Mouse (Mus musculus): ENCODE measurements around the gene Fam207a. TPM values are rescaled to one million over a fixed set of nuclear protein-coding genes. Genes with fewer than 3 reads are reported as not detected.
A peak's percentile ranks its signal among the peaks of the same experiment; 100 is the strongest.

The Fam207a gene
- polyA plus RNA-seq, 1 experiment from 2014 or later, result 13.8 TPM

GRCm38 (mm10) chr10:77522746-77523145 lies 7.2 kb upstream of the Fam207a start:
- Histone ChIP-seq H3K27me3 (ENCODE audit: control insufficient read depth, insufficient read depth, low read depth, low read length) (peaks cover 3% of the 10 kb centered on the region), H3K36me3 (ENCODE audit: control insufficient read depth, insufficient read depth) (no peaks in the 10 kb centered on the region), H3K27ac (ENCODE audit: low read length) (peak overlapping the region; percentile 53), H3K4me2 (ENCODE audit: low read depth, low read length) (peak overlapping the region; percentile 44), H3K4me1 (ENCODE audit: control insufficient read depth, low read depth, low read length) (no peaks in the 10 kb centered on the region), H3K9me3 (replicated peaks; ENCODE audit: control insufficient read depth, low read length) (no peaks in the 10 kb centered on the region), H3K9ac (ENCODE audit: low read depth, low read length) (no peak overlapping the region), H3K4me3 (ENCODE audit: low read depth, low read length) (no peak overlapping the region; the same call in 1 of the 2 replicates)
- no peak for ATAC-seq (ENCODE audit: low read depth)
- WGBS (ENCODE audit: insufficient replicate concordance), result 45% methylated on average over 12 of the region's 12 CpGs

- H3K4me2 ChIP-seq (ENCODE audit: low read depth, low read length), result peak overlapping the region; percentile 44
- H3K4me1 ChIP-seq (ENCODE audit: control insufficient read depth, low read depth, low read length), result no peaks in the 10 kb centered on the region; the same call in 1 of the 2 replicates
- 9% methylated on average over 18 of the region's 18 CpGs for WGBS (ENCODE audit: insufficient replicate concordance)
- no peak overlapping the region for H3K9ac ChIP-seq (ENCODE audit: low read depth, low read length)
- H3K9me3 ChIP-seq (replicated peaks; ENCODE audit: control insufficient read depth, low read length), result no peaks in the 10 kb centered on the region
- peak overlapping the region; percentile 53 for H3K27ac ChIP-seq (ENCODE audit: low read length)
- ATAC-seq (ENCODE audit: low read depth), result peak; percentile 30; the same call in 1 of the 2 replicates
- H3K27me3 ChIP-seq (ENCODE audit: control insufficient read depth, insufficient read depth, low read depth, low read length), result peaks cover 3% of the 10 kb centered on the region
- H3K36me3 ChIP-seq (ENCODE audit: control insufficient read depth, insufficient read depth), result no peaks in the 10 kb centered on the region
- H3K4me3 ChIP-seq (ENCODE audit: low read depth, low read length), result peak overlapping the region; percentile 23; the same call in 1 of the 2 replicates
Measured at GRCm38 (mm10) chr10:77522021-77522731, 6.6 kb upstream of the Fam207a start.

DNA sequence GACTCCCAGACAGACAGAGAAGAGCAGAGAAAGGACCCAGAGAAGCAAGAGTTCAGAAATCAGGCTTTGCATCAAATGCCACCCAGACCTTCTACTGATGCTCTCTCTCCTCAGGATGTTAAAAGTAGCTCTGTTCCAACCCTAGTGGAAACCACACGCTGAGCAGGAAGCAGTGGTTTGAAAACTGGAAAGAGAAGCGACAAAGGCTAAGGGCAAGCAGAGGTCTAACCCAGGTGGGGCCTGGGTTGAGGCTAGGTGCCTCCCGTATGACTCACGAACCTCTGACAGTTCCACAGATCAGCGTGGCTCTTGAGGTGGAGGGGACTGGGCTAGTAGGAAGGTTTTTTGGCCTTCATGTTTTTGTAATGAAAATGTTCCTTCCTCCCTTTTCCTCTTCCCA lies 4.9 kb upstream of the Fam207a start:
- no peak for ATAC-seq (ENCODE audit: low read depth)
- no peak overlapping the region for H3K9ac ChIP-seq (ENCODE audit: low read depth, low read length)
- peaks cover 3% of the 10 kb centered on the region for H3K27me3 ChIP-seq (ENCODE audit: control insufficient read depth, insufficient read depth, low read depth, low read length)
- no peak overlapping the region for H3K4me2 ChIP-seq (ENCODE audit: low read depth, low read length)
- H3K9me3 ChIP-seq (replicated peaks; ENCODE audit: control insufficient read depth, low read length), result no peaks in the 10 kb centered on the region
- peaks cover 11% of the 10 kb centered on the region for H3K4me1 ChIP-seq (ENCODE audit: control insufficient read depth, low read depth, low read length)
- H3K27ac ChIP-seq (ENCODE audit: low read length), result no peak overlapping the region
- 47% methylated on average over 5 of the region's 5 CpGs for WGBS (ENCODE audit: insufficient replicate concordance)
- H3K4me3 ChIP-seq (ENCODE audit: low read depth, low read length), result no peak overlapping the region
- no peaks in the 10 kb centered on the region for H3K36me3 ChIP-seq (ENCODE audit: control insufficient read depth, insufficient read depth)

- Histone ChIP-seq H3K9ac (ENCODE audit: low read depth, low read length) (no peak overlapping the region), H3K4me3 (ENCODE audit: low read depth, low read length) (no peak overlapping the region), H3K27me3 (ENCODE audit: control insufficient read depth, insufficient read depth, low read depth, low read length) (peaks cover 3% of the 10 kb centered on the region), H3K9me3 (replicated peaks; ENCODE audit: control insufficient read depth, low read length) (no peaks in the 10 kb centered on the region), H3K4me2 (ENCODE audit: low read depth, low read length) (no peak overlapping the region), H3K36me3 (ENCODE audit: control insufficient read depth, insufficient read depth) (no peaks in the 10 kb centered on the region), H3K4me1 (ENCODE audit: control insufficient read depth, low read depth, low read length) (peaks cover 19% of the 10 kb centered on the region), H3K27ac (ENCODE audit: low read length) (no peak overlapping the region)
- 44% methylated on average over 3 of the region's 3 CpGs for WGBS (ENCODE audit: insufficient replicate concordance)
- ATAC-seq (ENCODE audit: low read depth), result no peak
Measured at GRCm38 (mm10) chr10:77519191-77519590, 3.6 kb upstream of the Fam207a start.

GRCm38 (mm10) chr10:77517801-77518200 lies 2.2 kb upstream of the Fam207a start:
- Histone ChIP-seq H3K4me1 (ENCODE audit: control insufficient read depth, low read depth, low read length) (peaks cover 19% of the 10 kb centered on the region), H3K9ac (ENCODE audit: low read depth, low read length) (no peak overlapping the region), H3K4me2 (ENCODE audit: low read depth, low read length) (no peak overlapping the region), H3K4me3 (ENCODE audit: low read depth, low read length) (no peak overlapping the region), H3K36me3 (ENCODE audit: control insufficient read depth, insufficient read depth) (peaks cover 3% of the 10 kb centered on the region; the same call in 1 of the 2 replicates), H3K27me3 (ENCODE audit: control insufficient read depth, insufficient read depth, low read depth, low read length) (peaks cover 3% of the 10 kb centered on the region), H3K27ac (ENCODE audit: low read length) (no peak overlapping the region), H3K9me3 (replicated peaks; ENCODE audit: control insufficient read depth, low read length) (no peaks in the 10 kb centered on the region)
- 75% methylated on average over 5 of the region's 5 CpGs for WGBS (ENCODE audit: insufficient replicate concordance)
- no peak for ATAC-seq (ENCODE audit: low read depth)

DNA sequence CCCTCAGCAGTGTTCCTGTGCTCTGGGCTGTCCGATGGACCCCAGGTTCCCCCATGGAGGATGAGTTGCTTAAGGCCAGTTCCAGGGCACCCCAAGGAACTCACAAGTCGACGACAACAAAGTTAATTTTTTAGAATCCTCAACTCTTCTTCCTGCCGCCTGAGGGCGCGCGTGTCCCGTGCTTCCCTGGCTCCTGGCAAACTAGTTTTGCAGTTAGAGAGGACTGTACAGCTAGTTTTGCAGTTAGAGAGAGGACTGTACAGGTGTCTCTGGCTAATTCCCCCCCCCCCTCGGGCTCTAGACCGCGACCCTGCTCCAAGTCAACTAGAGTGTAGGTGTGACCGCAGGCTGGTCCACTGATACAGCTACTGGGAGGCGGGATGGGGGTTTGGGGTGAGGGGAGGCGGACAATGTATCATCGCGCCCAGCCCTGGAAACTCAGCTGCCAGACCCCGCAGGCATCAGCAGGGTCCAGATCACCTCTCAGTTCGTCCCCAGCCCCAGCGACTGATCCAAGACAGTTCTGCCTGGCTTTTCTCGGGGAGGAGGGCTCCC lies 1.6 kb upstream of the Fam207a start:
- Histone ChIP-seq H3K9ac (ENCODE audit: low read depth, low read length) (no peak overlapping the region), H3K27me3 (ENCODE audit: control insufficient read depth, insufficient read depth, low read depth, low read length) (peaks cover under 1% of the 10 kb centered on the region), H3K36me3 (ENCODE audit: control insufficient read depth, insufficient read depth) (peaks cover 3% of the 10 kb centered on the region; the same call in 1 of the 2 replicates), H3K9me3 (replicated peaks; ENCODE audit: control insufficient read depth, low read length) (no peaks in the 10 kb centered on the region), H3K4me2 (ENCODE audit: low read depth, low read length) (peak overlapping the region; percentile 91; the same call in 1 of the 2 replicates), H3K4me3 (ENCODE audit: low read depth, low read length) (no peak overlapping the region), H3K4me1 (ENCODE audit: control insufficient read depth, low read depth, low read length) (peaks cover 19% of the 10 kb centered on the region), H3K27ac (ENCODE audit: low read length) (peak overlapping the region; percentile 80; the same call in 1 of the 2 replicates)
- 26% methylated on average over 20 of the region's 20 CpGs for WGBS (ENCODE audit: insufficient replicate concordance)
- no peak for ATAC-seq (ENCODE audit: low read depth)

- peak overlapping the region; percentile 98 for H3K4me3 ChIP-seq (ENCODE audit: low read depth, low read length)
- peaks cover 3% of the 10 kb centered on the region; the same call in 1 of the 2 replicates for H3K36me3 ChIP-seq (ENCODE audit: control insufficient read depth, insufficient read depth)
- ATAC-seq (ENCODE audit: low read depth), result no peak
- H3K4me2 ChIP-seq (ENCODE audit: low read depth, low read length), result peak overlapping the region; percentile 91
- H3K27me3 ChIP-seq (ENCODE audit: control insufficient read depth, insufficient read depth, low read depth, low read length), result no peaks in the 10 kb centered on the region
- H3K9me3 ChIP-seq (replicated peaks; ENCODE audit: control insufficient read depth, low read length), result no peaks in the 10 kb centered on the region
- H3K9ac ChIP-seq (ENCODE audit: low read depth, low read length), result peak overlapping the region; percentile 92
- 44% methylated on average over 14 of the region's 14 CpGs for WGBS (ENCODE audit: insufficient replicate concordance)
- peak overlapping the region; percentile 80 for H3K27ac ChIP-seq (ENCODE audit: low read length)
- H3K4me1 ChIP-seq (ENCODE audit: control insufficient read depth, low read depth, low read length), result peaks cover 19% of the 10 kb centered on the region
Measured at GRCm38 (mm10) chr10:77516379-77516951, 880 bp upstream of the Fam207a start.

DNA sequence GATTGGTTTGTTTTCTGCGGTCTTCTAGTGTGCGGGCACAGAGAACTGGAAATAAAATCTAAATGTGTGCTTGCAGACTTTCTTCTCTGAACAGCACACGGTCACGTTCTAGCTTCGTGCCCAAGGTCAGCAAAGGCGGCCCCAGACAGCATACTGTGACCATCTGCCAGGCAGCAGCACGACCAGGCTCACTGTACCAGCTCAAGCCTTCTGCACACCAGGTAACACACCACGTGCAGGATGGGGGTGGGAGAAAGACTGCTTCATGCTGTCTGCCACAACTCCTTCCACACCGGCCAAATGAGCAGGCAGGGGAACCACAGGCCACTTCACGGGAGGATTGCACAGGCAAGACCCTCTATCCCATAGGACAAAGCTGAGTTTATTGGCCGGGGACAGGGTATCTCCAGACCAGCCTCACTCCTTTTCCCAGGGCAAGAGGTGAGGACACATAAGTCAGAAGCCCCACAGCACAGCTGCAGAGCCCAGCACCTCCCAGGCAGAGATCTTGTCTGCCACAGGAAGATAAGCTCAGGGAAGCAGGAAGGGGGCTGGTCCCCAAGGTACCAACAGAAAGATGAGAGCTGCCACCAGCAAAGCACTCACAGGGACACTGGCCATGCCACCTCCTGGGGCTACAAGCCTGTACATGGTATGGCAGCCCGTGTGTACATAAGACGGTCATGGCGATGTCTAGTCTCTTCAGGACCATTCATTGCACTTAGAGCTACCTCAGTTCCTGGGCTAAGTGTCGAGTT lies 5.2 kb downstream of the Fam207a start:
- no peak overlapping the region for H3K9ac ChIP-seq (ENCODE audit: low read depth, low read length)
- peaks cover 5% of the 10 kb centered on the region for H3K36me3 ChIP-seq (ENCODE audit: control insufficient read depth, insufficient read depth)
- ATAC-seq (ENCODE audit: low read depth), result peak; percentile 42
- no peaks in the 10 kb centered on the region for H3K27me3 ChIP-seq (ENCODE audit: control insufficient read depth, insufficient read depth, low read depth, low read length)
- H3K27ac ChIP-seq (ENCODE audit: low read length), result peak overlapping the region; percentile 43
- H3K4me2 ChIP-seq (ENCODE audit: low read depth, low read length), result 0 out of 2 replicates have a peak overlapping the region, but pooled peaks have one; percentile 10
- H3K4me1 ChIP-seq (ENCODE audit: control insufficient read depth, low read depth, low read length), result peaks cover 21% of the 10 kb centered on the region
- no peak overlapping the region for H3K4me3 ChIP-seq (ENCODE audit: low read depth, low read length)
- no peaks in the 10 kb centered on the region for H3K9me3 ChIP-seq (replicated peaks; ENCODE audit: control insufficient read depth, low read length)
- 64% methylated on average over 15 of the region's 15 CpGs for WGBS (ENCODE audit: insufficient replicate concordance)

Data from liver, embryonic 16.5 days (tissue).